ENCODE assay signal across 27 mouse cellular contexts in the genomic region with DNA sequence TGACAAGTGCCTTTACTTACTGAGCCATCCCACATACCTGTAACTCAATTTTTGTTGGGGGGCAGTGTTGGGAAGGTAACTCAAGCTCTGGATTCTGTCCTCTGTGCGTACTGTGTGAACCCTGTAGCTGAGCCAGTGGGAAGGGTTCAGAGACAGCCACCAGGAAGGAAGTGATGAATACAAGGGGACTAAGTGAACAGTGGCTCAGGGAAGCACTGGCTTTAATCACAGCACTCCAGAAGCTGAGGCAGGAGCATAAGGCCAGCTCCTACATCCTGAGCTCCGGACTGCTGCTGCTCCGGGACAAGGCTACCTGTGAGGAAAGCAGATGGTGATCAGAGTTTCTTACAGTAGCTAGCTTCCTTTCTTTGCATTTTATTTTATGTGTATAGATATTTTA. TPM values are rescaled to one million over a fixed set of nuclear protein-coding genes. Genes with fewer than 3 reads are reported as not detected.
A peak's percentile ranks its signal among the peaks of the same experiment; 100 is the strongest.
DNase-seq lines count a peak whose midpoint lies in the region; ATAC-seq and TF ChIP-seq lines count a peak whose summit lies in the region.
"Had no signal": no experiment of that assay in that cellular context is flagged by ENCODE, and none has a peak within 500 bp of the region (broad histone marks: within the 10 kb centered on the region; RNA-seq: fewer than 3 reads in every experiment).

No protein-coding gene starts in this region.

- peaks cover 51% of the 10 kb centered on the region for H3K4me1 ChIP-seq in kidney, adult 2 months (ENCODE audit: control insufficient read depth, insufficient read depth, low read length)
- H3K4me1 ChIP-seq in kidney, embryonic 14.5 days (ENCODE audit: control insufficient read depth, insufficient read depth, low read length): peaks cover 34% of the 10 kb centered on the region
- peaks cover 98% of the 10 kb centered on the region for H3K4me1 ChIP-seq in megakaryocyte, embryonic 14.5 days
- H3K4me1 ChIP-seq in ES-Bruce4 (ENCODE audit: control insufficient read depth, insufficient read depth, low read length): peaks cover 5% of the 10 kb centered on the region
- H3K4me1 ChIP-seq in midbrain, embryonic 16.5 days (ENCODE audit: control insufficient read depth, insufficient read depth, low read length): peaks cover 32% of the 10 kb centered on the region

- H3K27me3 ChIP-seq in kidney, adult 2 months (replicated peaks; ENCODE audit: control insufficient read depth, insufficient read depth, low read length): no peaks in the 10 kb centered on the region
- H3K27me3 ChIP-seq in kidney, embryonic 14.5 days (ENCODE audit: control insufficient read depth, insufficient read depth, low read length): no peaks in the 10 kb centered on the region
- H3K27me3 ChIP-seq in megakaryocyte, embryonic 14.5 days (replicated peaks): no peaks in the 10 kb centered on the region
- H3K27me3 ChIP-seq in ES-Bruce4 (ENCODE audit: control insufficient read depth, insufficient read depth, low read length, poor library complexity, severe bottlenecking): no peaks in the 10 kb centered on the region
- H3K27me3 ChIP-seq in midbrain, embryonic 16.5 days (ENCODE audit: control insufficient read depth, insufficient read depth, low read depth, low read length): no peaks in the 10 kb centered on the region
- H3K27me3 ChIP-seq: embryonic facial prominence, embryonic 15.5 days; forebrain, embryonic 13.5 days; limb, embryonic 15.5 days; neural tube, embryonic 13.5 days had no signal

- no peak for TF ChIP-seq CTCF in kidney, adult 2 months (conservative IDR thresholded peaks at IDR 0.05; ENCODE audit: insufficient read depth, insufficient read length, low read depth, low read length)
- no peak for TF ChIP-seq CTCF in ES-Bruce4 (IDR thresholded peaks at IDR 0.05; ENCODE audit: low read depth, low read length)

- H3K36me3 ChIP-seq in kidney, adult 2 months (ENCODE audit: control insufficient read depth, insufficient read depth, low read length): no peaks in the 10 kb centered on the region
- no peaks in the 10 kb centered on the region for H3K36me3 ChIP-seq in kidney, embryonic 14.5 days (ENCODE audit: control insufficient read depth, insufficient read depth, low read length)
- peaks cover 16% of the 10 kb centered on the region for H3K36me3 ChIP-seq in megakaryocyte, embryonic 14.5 days (replicated peaks; ENCODE audit: low read length)
- no peaks in the 10 kb centered on the region; the same call in 1 of the 2 replicates for H3K36me3 ChIP-seq in ES-Bruce4 (ENCODE audit: control insufficient read depth, insufficient read depth, low read length, poor library complexity, severe bottlenecking)
- H3K36me3 ChIP-seq in midbrain, embryonic 16.5 days (ENCODE audit: control insufficient read depth, insufficient read depth, low read length): no peaks in the 10 kb centered on the region
- H3K36me3 ChIP-seq: embryonic facial prominence, embryonic 10.5 days; embryonic facial prominence, embryonic 15.5 days; G1E; limb, embryonic 10.5 days; limb, embryonic 15.5 days; neural tube, embryonic 13.5 days had no signal

- no peak overlapping the region for H3K4me3 ChIP-seq in kidney, adult 2 months (ENCODE audit: insufficient read depth, low read depth, low read length)
- no peak overlapping the region for H3K4me3 ChIP-seq in kidney, embryonic 14.5 days (ENCODE audit: low read length)
- H3K4me3 ChIP-seq in megakaryocyte, embryonic 14.5 days (replicated peaks): peak overlapping the region; percentile 59
- no peak overlapping the region for H3K4me3 ChIP-seq in ES-Bruce4 (ENCODE audit: low read depth, low read length)
- no peak overlapping the region for H3K4me3 ChIP-seq in midbrain, embryonic 16.5 days (ENCODE audit: low read depth, low read length)
- H3K4me3 ChIP-seq: embryonic facial prominence, embryonic 10.5 days; embryonic facial prominence, embryonic 15.5 days; forebrain, embryonic 13.5 days; gastrocnemius, adult 2 months; heart, adult 2 months; limb, embryonic 10.5 days; limb, embryonic 15.5 days; neural tube, embryonic 13.5 days had no signal

- TF ChIP-seq POLR2A in kidney, adult 2 months (IDR thresholded peaks at IDR 0.05; ENCODE audit: low read depth, low read length): no peak
- no peak for TF ChIP-seq POLR2A in ES-Bruce4 (IDR thresholded peaks at IDR 0.05; ENCODE audit: insufficient read depth, low read length)

- 72% methylated on average over 3 of the region's 3 CpGs for WGBS in kidney, adult 2 months
- WGBS in kidney, embryonic 14.5 days: 85% methylated on average over 3 of the region's 3 CpGs
- 88% methylated on average over 3 of the region's 3 CpGs for WGBS in midbrain, embryonic 16.5 days

- no peak overlapping the region for H3K9ac ChIP-seq in kidney, embryonic 14.5 days (ENCODE audit: low read depth, low read length)
- H3K9ac ChIP-seq in ES-Bruce4 (ENCODE audit: low read depth, poor library complexity, severe bottlenecking): no peak overlapping the region
- H3K9ac ChIP-seq in midbrain, embryonic 16.5 days (ENCODE audit: low read depth, low read length): no peak overlapping the region
- H3K9ac ChIP-seq: embryonic facial prominence, embryonic 15.5 days; forebrain, embryonic 13.5 days; limb, embryonic 15.5 days; liver, embryonic 14.5 days; lung, embryonic 14.5 days; neural tube, embryonic 13.5 days had no signal

- no peak overlapping the region for H3K4me2 ChIP-seq in kidney, embryonic 14.5 days (replicated peaks; ENCODE audit: low read depth, low read length)
- no peak overlapping the region for H3K4me2 ChIP-seq in midbrain, embryonic 16.5 days (ENCODE audit: low read length)
- H3K4me2 ChIP-seq: embryonic facial prominence, embryonic 15.5 days; forebrain, embryonic 13.5 days; limb, embryonic 15.5 days; lung, embryonic 14.5 days; neural tube, embryonic 13.5 days had no signal

- H3K9me3 ChIP-seq in kidney, embryonic 14.5 days (ENCODE audit: control insufficient read depth, low read length): no peaks in the 10 kb centered on the region
- H3K9me3 ChIP-seq in megakaryocyte, embryonic 14.5 days: no peaks in the 10 kb centered on the region
- H3K9me3 ChIP-seq in ES-Bruce4 (replicated peaks; ENCODE audit: control insufficient read depth, insufficient read depth, low read length, poor library complexity, severe bottlenecking): no peaks in the 10 kb centered on the region
- no peaks in the 10 kb centered on the region for H3K9me3 ChIP-seq in midbrain, embryonic 16.5 days (replicated peaks; ENCODE audit: control insufficient read depth, low read length, poor library complexity, severe bottlenecking)
- H3K9me3 ChIP-seq: embryonic facial prominence, embryonic 10.5 days; embryonic facial prominence, embryonic 15.5 days; forebrain, embryonic 13.5 days; G1E; limb, embryonic 10.5 days; limb, embryonic 15.5 days; neural tube, embryonic 13.5 days had no signal

- TF ChIP-seq EP300 in ES-Bruce4 (IDR thresholded peaks at IDR 0.05; ENCODE audit: insufficient read depth, low read depth, low read length): no peak

- DNase-seq in kidney, adult 2 months: no peak
- DNase-seq: adrenal gland, adult 8-10 months; B cell, adult 2 months; cerebellum, adult 8-10 months; cerebellum, postnatal 25 days; gastrocnemius, adult 2 months; gastrocnemius, postnatal 36 days; heart, adult 2 months; kidney, adult 9 months; layer of hippocampus, postnatal 36 days; lung, embryonic 14.5 days; lung, postnatal 14 days; thymus, postnatal 4 days had no signal

- no peak for ATAC-seq in kidney, embryonic 14.5 days (ENCODE audit: low FRiP score, low TSS enrichment)
- no peak for ATAC-seq in megakaryocyte, adult 5-6 weeks (ENCODE audit: poor library complexity, severe bottlenecking)
- ATAC-seq in midbrain, embryonic 16.5 days: no peak
- ATAC-seq: forebrain, embryonic 13.5 days; hindbrain, embryonic 16.5 days had no signal

- peak overlapping the region; percentile 53 for H3K27ac ChIP-seq in kidney, adult 2 months (ENCODE audit: insufficient read depth, low read depth, low read length)
- no peak overlapping the region for H3K27ac ChIP-seq in kidney, embryonic 14.5 days (ENCODE audit: low read depth, low read length)
- H3K27ac ChIP-seq in ES-Bruce4 (ENCODE audit: insufficient read depth, low read length): peak overlapping the region; percentile 20; the same call in 1 of the 2 replicates
- peak overlapping the region; percentile 5; the same call in 1 of the 2 replicates for H3K27ac ChIP-seq in midbrain, embryonic 16.5 days (ENCODE audit: low read length)
- H3K27ac ChIP-seq: embryonic facial prominence, embryonic 10.5 days; embryonic facial prominence, embryonic 15.5 days; forebrain, embryonic 13.5 days; gastrocnemius, adult 2 months; heart, adult 2 months; limb, embryonic 10.5 days; limb, embryonic 15.5 days; liver, embryonic 14.5 days; neural tube, embryonic 13.5 days had no signal

RNA-seq across cellular contexts. Expression of a gene that starts 31.6 kb away (rescaled TPM):
- polyA plus RNA-seq in kidney, adult 2 months (2012; rRNA removed): 36.3 and 42.0 TPM in 2 replicates
- 18.1 and 23.2 TPM in 2 replicates for polyA plus RNA-seq in kidney, embryonic 14.5 days (2014; fragmentation: Nextera tagmentation; extraction: Ambion mirVana)
- 22.7 and 35.4 TPM in 2 replicates for polyA plus RNA-seq in megakaryocyte, embryonic 14.5 days (2012; ENCODE audit: insufficient read depth, low replicate concordance)
- 50.7 and 54.8 TPM in 2 replicates for total RNA-seq in megakaryocyte, adult 5-6 weeks (2015)
- total RNA-seq in megakaryocyte, adult 5-6 weeks (2017): 55.7 and 59.8 TPM in 2 replicates
- polyA plus RNA-seq in ES-Bruce4 (2011; ENCODE audit: insufficient read depth, insufficient read length, low read depth, missing spikeins): 118 and 124 TPM in 2 replicates
- polyA plus RNA-seq in midbrain, embryonic 16.5 days (2015; fragmentation: Nextera tagmentation; extraction: Ambion mirVana): 15.5 and 16.0 TPM in 2 replicates
